ENCODE assay signal across 7 mouse cellular contexts in the genomic region with DNA sequence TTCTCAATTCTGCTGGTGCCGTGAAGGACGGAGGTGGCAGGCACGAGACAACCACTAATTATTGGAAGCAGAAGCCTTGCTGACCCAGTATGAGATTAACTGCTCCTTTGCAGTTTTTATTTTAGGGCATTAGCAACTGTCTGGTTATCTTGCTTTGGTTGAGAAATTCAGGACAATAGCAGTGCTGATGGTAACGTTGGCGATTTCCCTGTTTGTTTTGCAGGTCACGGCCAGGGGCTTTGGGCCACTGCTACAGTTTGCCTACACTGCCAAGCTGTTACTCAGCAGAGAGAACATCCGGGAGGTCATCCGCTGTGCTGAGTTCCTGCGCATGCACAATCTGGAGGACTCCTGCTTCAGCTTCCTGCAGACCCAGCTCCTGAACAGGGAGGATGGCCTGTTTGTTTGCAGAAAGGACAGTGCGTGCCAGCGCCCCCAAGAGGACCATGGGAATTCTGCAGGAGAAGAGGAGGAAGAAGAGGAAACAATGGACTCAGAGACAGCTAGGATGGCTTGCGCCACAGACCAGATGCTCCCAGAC. TPM values are rescaled to one million over a fixed set of nuclear protein-coding genes. Genes with fewer than 3 reads are reported as not detected.
DNase-seq lines count a peak whose midpoint lies in the region; ATAC-seq and TF ChIP-seq lines count a peak whose summit lies in the region.

No protein-coding gene starts in this region.

- 32% methylated on average over 12 of the region's 12 CpGs for WGBS in hindbrain, postnatal 0 days
- WGBS in midbrain, embryonic 13.5 days: 38% methylated on average over 12 of the region's 12 CpGs

- H3K27ac ChIP-seq in hindbrain, postnatal 0 days: peak overlapping the region; percentile 77
- peak overlapping the region; percentile 81 for H3K27ac ChIP-seq in midbrain, embryonic 13.5 days

- peak; percentile 66 for TF ChIP-seq CTCF in hindbrain, postnatal 0 days (IDR thresholded peaks at IDR 0.05; ENCODE audit: low read depth)

- no peaks in the 10 kb centered on the region for H3K4me1 ChIP-seq in hindbrain, postnatal 0 days (ENCODE audit: insufficient read depth, low read length)
- peaks cover 26% of the 10 kb centered on the region for H3K4me1 ChIP-seq in midbrain, embryonic 13.5 days (replicated peaks)

- peak; percentile 36 to 46 for DNase-seq in adrenal gland, adult 18-20 months (ENCODE audit: low spot score in 2 of 2)
- peak; percentile 64 for DNase-seq in cerebellum, adult 8-10 months
- DNase-seq in gastrocnemius, postnatal 14 days: peak; percentile 33
- peak; percentile 66 for DNase-seq in hindbrain, postnatal 0 days (ENCODE audit: low spot score)
- DNase-seq in left cerebral cortex, postnatal 25 days (ENCODE audit: low spot score in 2 of 2): peak; percentile 59 to 75
- DNase-seq in thymus, adult 18-20 months: peak; percentile 32 to 46

- intact Hi-C loops in gastrocnemius, postnatal 14 days (cut with DNase I; ENCODE audit: low total_unique reads): no loop called here
- intact Hi-C loops in left cerebral cortex, postnatal 25 days (cut with DNase I): loop anchor here (5.0 kb wide), 1 partner anchor 319 kb away; no protein-coding TSS in a partner anchor

- ATAC-seq in hindbrain, postnatal 0 days: peak; percentile 77
- ATAC-seq in midbrain, embryonic 13.5 days: peak; percentile 73

- H3K9ac ChIP-seq in hindbrain, postnatal 0 days (replicated peaks; ENCODE audit: low read length): no peak overlapping the region
- no peak overlapping the region for H3K9ac ChIP-seq in midbrain, embryonic 13.5 days (replicated peaks)

- H3K36me3 ChIP-seq in hindbrain, postnatal 0 days (ENCODE audit: insufficient read depth, low read length): peaks cover 12% of the 10 kb centered on the region; the same call in 1 of the 2 replicates
- H3K36me3 ChIP-seq in midbrain, embryonic 13.5 days: peaks cover 38% of the 10 kb centered on the region

- no peaks in the 10 kb centered on the region for H3K9me3 ChIP-seq in hindbrain, postnatal 0 days (ENCODE audit: low read length)
- H3K9me3 ChIP-seq in midbrain, embryonic 13.5 days: no peaks in the 10 kb centered on the region

- no peaks in the 10 kb centered on the region for H3K27me3 ChIP-seq in hindbrain, postnatal 0 days (ENCODE audit: insufficient read depth, low read length)
- H3K27me3 ChIP-seq in midbrain, embryonic 13.5 days: no peaks in the 10 kb centered on the region

- no peak overlapping the region for H3K4me3 ChIP-seq in hindbrain, postnatal 0 days (ENCODE audit: low read length)
- H3K4me3 ChIP-seq in midbrain, embryonic 13.5 days (replicated peaks): no peak overlapping the region

- H3K4me2 ChIP-seq in hindbrain, postnatal 0 days (ENCODE audit: low read depth, low read length): no peak overlapping the region
- no peak overlapping the region for H3K4me2 ChIP-seq in midbrain, embryonic 13.5 days (replicated peaks)

RNA-seq across cellular contexts. Expression of a gene that starts 40.9 kb away (rescaled TPM):
- not detected for total RNA-seq in adrenal gland, adult 18-20 months (2021)
- not detected for total RNA-seq in gastrocnemius, postnatal 14 days (2021)
- not detected in 2 replicates for total RNA-seq in hindbrain, postnatal 0 days (2014; rRNA removed)
- polyA plus RNA-seq in hindbrain, postnatal 0 days (2015; fragmentation: Nextera tagmentation; extraction: Ambion mirVana): 0.09 and 0.13 TPM in 2 replicates
- total RNA-seq in left cerebral cortex, postnatal 25 days (2021): not detected
- 0.18 TPM in 1 of 2 replicates, not detected in the other for polyA plus RNA-seq in midbrain, embryonic 13.5 days (2015; fragmentation: Nextera tagmentation; extraction: Ambion mirVana)

RNA-seq across cellular contexts. Expression of a gene that starts 53.6 kb away (rescaled TPM):
- total RNA-seq in adrenal gland, adult 18-20 months (2021): 1 to 10 TPM; 7.0 to 7.1 TPM
- total RNA-seq in gastrocnemius, postnatal 14 days (2021): 1 to 10 TPM; 4.7 to 5.2 TPM
- total RNA-seq in hindbrain, postnatal 0 days (2014; rRNA removed): 35.6 and 95.4 TPM in 2 replicates
- 31.1 and 32.2 TPM in 2 replicates for polyA plus RNA-seq in hindbrain, postnatal 0 days (2015; fragmentation: Nextera tagmentation; extraction: Ambion mirVana)
- total RNA-seq in left cerebral cortex, postnatal 25 days (2021): 1 to 10 TPM; 9.5 to 9.7 TPM
- 57.7 and 60.8 TPM in 2 replicates for polyA plus RNA-seq in midbrain, embryonic 13.5 days (2015; fragmentation: Nextera tagmentation; extraction: Ambion mirVana)
